Mouse (Mus musculus): ENCODE data around the gene Mfrp. TPM values are rescaled to one million over a fixed set of nuclear protein-coding genes. Genes with fewer than 3 reads are reported as not detected.
A peak's percentile ranks its signal among the peaks of the same experiment; 100 is the strongest.

Gene Mfrp
- total and polyA plus RNA-seq, 3 experiments: 0.10 TPM; not detected in 2

DNA sequence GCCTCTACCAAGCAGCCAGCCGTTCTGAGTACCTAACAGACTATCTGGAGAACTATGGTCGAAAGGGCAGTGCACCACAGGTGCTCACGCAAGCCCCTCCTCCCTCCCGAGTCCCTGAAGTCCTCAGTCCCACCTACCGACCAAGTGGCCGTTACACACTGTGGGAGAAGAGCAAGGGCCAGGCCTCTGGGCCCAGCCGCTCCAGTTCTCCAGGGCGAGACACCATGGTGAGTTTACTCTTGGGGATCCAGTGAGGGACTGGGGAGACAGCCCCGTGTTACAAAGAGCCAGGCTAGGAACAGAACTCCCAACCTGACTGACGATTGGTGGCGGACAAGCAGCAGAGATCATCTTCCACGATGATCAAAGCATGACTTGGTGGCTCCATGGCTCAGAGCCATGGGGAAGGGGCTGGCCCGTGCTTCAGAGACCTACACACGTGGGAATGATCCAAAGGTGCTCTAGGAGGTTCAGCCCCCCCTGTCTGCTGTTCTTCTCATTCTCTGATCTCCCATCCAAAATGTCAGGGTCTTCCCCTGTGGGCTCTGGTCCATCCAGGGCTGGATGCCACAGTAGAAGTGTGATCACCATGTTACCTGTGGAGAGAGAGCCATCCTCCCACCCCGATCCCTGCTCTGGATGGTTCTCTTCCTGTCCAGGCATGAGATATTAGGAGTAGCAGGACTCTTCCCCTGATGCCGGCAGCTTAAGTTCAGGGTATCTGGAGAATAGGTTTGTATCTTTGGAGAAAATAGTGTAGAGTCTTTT, 25.3 kb upstream of the Mfrp start:
- no peak for TF ChIP-seq POLR2AphosphoS2 (IDR thresholded peaks at IDR 0.05; ENCODE audit: low read length)
- no peak for TF ChIP-seq MYB (IDR thresholded peaks at IDR 0.05; ENCODE audit: low read depth, low read length)
- TF ChIP-seq RAD21 (IDR thresholded peaks at IDR 0.05; ENCODE audit: low read depth, low read length): no peak
- no peak for TF ChIP-seq MEF2A (IDR thresholded peaks at IDR 0.05; ENCODE audit: extremely low read depth, insufficient replicate concordance, low read depth, low read length, poor library complexity, severe bottlenecking)
- no peak for TF ChIP-seq TBP (IDR thresholded peaks at IDR 0.05; ENCODE audit: low read depth, low read length)
- TF ChIP-seq GABPA (IDR thresholded peaks at IDR 0.05; ENCODE audit: low read depth, low read length): no peak
- TF ChIP-seq JUND (IDR thresholded peaks at IDR 0.05; ENCODE audit: low read depth, low read length): no peak
- TF ChIP-seq RCOR1 (IDR thresholded peaks at IDR 0.05; ENCODE audit: low read depth, low read length): no peak
- TF ChIP-seq TAL1 (IDR thresholded peaks at IDR 0.05; ENCODE audit: low read length): no peak
- no peak for TF ChIP-seq POLR2AphosphoS5 (IDR thresholded peaks at IDR 0.05; ENCODE audit: borderline replicate concordance, low read depth, low read length)
- TF ChIP-seq EP300 (IDR thresholded peaks at IDR 0.05; ENCODE audit: low read depth in 1 of 2, low read length in 2 of 2): no peak
- TF ChIP-seq MAFK (IDR thresholded peaks at IDR 0.05; ENCODE audit: borderline replicate concordance, low read depth, low read length): no peak
- TF ChIP-seq UBTF (IDR thresholded peaks at IDR 0.05; ENCODE audit: borderline replicate concordance, insufficient read depth, low read depth, low read length): no peak
- no peak for TF ChIP-seq HCFC1 (IDR thresholded peaks at IDR 0.05; ENCODE audit: low read depth, low read length)
- H3K27ac ChIP-seq (ENCODE audit: control insufficient read depth, low read depth, low read length): no peak overlapping the region
- H3K9me3 ChIP-seq (replicated peaks; ENCODE audit: insufficient read depth, low read length): no peaks in the 10 kb centered on the region
- DNase-seq (ENCODE audit: low read depth, low spot score): no peak
- H3K9ac ChIP-seq (ENCODE audit: control insufficient read depth, low read depth, low read length, poor library complexity, severe bottlenecking): no peak overlapping the region
- peaks cover 0 to 11% of the 10 kb centered on the region in 2 experiments; a peak in 2 of 4 replicates for H3K4me1 ChIP-seq (ENCODE audit: control insufficient read depth in 1 of 2, insufficient read depth in 2 of 2, low read length in 2 of 2)
- H3K36me3 ChIP-seq (ENCODE audit: control insufficient read depth in 1 of 2, insufficient read depth in 2 of 2, low read length in 2 of 2): peaks cover 0 to 3% of the 10 kb centered on the region in 2 experiments; a peak in 1 of 4 replicates
- no peaks in the 10 kb centered on the region for H3K27me3 ChIP-seq (ENCODE audit: control insufficient read depth in 1 of 2, insufficient read depth in 2 of 2, low read length in 2 of 2)
- no peaks in the 10 kb centered on the region for H3K79me2 ChIP-seq (ENCODE audit: control insufficient read depth, insufficient read depth, low read length, poor library complexity)
- no peak overlapping the region for H3K4me3 ChIP-seq (ENCODE audit: control insufficient read depth in 1 of 2, insufficient read depth in 1 of 2, low read depth in 2 of 2, low read length in 2 of 2)

DNA sequence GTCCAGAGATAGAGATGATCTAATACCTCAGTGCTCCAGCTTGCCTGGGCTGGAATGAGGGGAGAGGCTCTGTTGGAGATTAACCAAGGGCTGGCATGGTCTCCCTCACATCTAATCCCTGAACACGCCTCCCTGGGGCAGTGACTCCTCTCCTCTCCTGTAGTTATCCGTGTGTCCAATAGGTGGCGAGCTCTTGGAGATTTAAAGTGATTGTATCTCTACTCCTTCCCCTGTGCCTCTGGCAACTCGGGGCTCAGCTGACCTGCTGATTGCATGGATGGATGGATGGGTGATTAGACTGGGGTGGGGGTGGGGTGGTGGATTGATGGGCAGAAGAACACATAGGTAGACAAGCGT, 24.8 kb upstream of the Mfrp start:
- peak; percentile 78 for DNase-seq (ENCODE audit: low read depth, low spot score)
- Histone ChIP-seq H3K9ac (ENCODE audit: control insufficient read depth, low read depth, low read length, poor library complexity, severe bottlenecking) (no peak overlapping the region), H3K36me3 (ENCODE audit: control insufficient read depth in 1 of 2, insufficient read depth in 2 of 2, low read length in 2 of 2) (peaks cover 0 to 3% of the 10 kb centered on the region in 2 experiments; a peak in 1 of 4 replicates), H3K27me3 (ENCODE audit: control insufficient read depth in 1 of 2, insufficient read depth in 2 of 2, low read length in 2 of 2) (no peaks in the 10 kb centered on the region), H3K79me2 (ENCODE audit: control insufficient read depth, insufficient read depth, low read length, poor library complexity) (no peaks in the 10 kb centered on the region), H3K4me1 (ENCODE audit: control insufficient read depth in 1 of 2, insufficient read depth in 2 of 2, low read length in 2 of 2) (peaks cover 0 to 11% of the 10 kb centered on the region in 2 experiments; a peak in 2 of 4 replicates), H3K27ac (ENCODE audit: control insufficient read depth, low read depth, low read length) (no peak overlapping the region), H3K4me3 (ENCODE audit: control insufficient read depth in 1 of 2, insufficient read depth in 1 of 2, low read depth in 2 of 2, low read length in 2 of 2) (no peak overlapping the region), H3K9me3 (replicated peaks; ENCODE audit: insufficient read depth, low read length) (no peaks in the 10 kb centered on the region)
- TF ChIP-seq SMC3 (IDR thresholded peaks at IDR 0.05; ENCODE audit: low read depth, low read length): peak; percentile 40; the same call in 1 of the 2 replicates
- peak; percentile 54 to 71 (median 61) for TF ChIP-seq CTCF (IDR thresholded peaks at IDR 0.05 in 2 of 3, conservative IDR thresholded peaks at IDR 0.05 in 1 of 3; ENCODE audit: control insufficient read depth in 1 of 3, insufficient read depth in 1 of 3, low read depth in 2 of 3, low read length in 3 of 3, poor library complexity in 1 of 3, severe bottlenecking in 1 of 3)
- peak; percentile 29; the same call in 1 of the 2 replicates for TF ChIP-seq USF1 (IDR thresholded peaks at IDR 0.05; ENCODE audit: low read depth, low read length)
- TF ChIP-seq USF2 (IDR thresholded peaks at IDR 0.05; ENCODE audit: borderline replicate concordance in 1 of 2, insufficient read depth in 1 of 2, low read depth in 1 of 2, low read length in 2 of 2): no peak
- TF ChIP-seq GATA1 (IDR thresholded peaks at IDR 0.05; ENCODE audit: low read depth, low read length): peak; percentile 66
- no peak for TF ChIP-seq ELF1 (IDR thresholded peaks at IDR 0.05; ENCODE audit: low read depth, low read length)
- no peak for TF ChIP-seq TBP (IDR thresholded peaks at IDR 0.05; ENCODE audit: low read depth, low read length)
- TF ChIP-seq RAD21 (IDR thresholded peaks at IDR 0.05; ENCODE audit: low read depth, low read length): peak; percentile 11
- TF ChIP-seq ETS1 (IDR thresholded peaks at IDR 0.05; ENCODE audit: low read depth, low read length): peak; percentile 54; the same call in 1 of the 2 replicates
- 0 out of 2 replicates have a peak, but pooled peaks have one; percentile 44 for TF ChIP-seq SIN3A (IDR thresholded peaks at IDR 0.05; ENCODE audit: low read length)
